Mouse (Mus musculus): ENCODE results near the gene Srsf3.
"Not testable (repeated sequence)": the region's sequence is repeated elsewhere in the genome, so short reads cannot be mapped to it uniquely, and the experiment has no call there.

The Srsf3 gene

DNA sequence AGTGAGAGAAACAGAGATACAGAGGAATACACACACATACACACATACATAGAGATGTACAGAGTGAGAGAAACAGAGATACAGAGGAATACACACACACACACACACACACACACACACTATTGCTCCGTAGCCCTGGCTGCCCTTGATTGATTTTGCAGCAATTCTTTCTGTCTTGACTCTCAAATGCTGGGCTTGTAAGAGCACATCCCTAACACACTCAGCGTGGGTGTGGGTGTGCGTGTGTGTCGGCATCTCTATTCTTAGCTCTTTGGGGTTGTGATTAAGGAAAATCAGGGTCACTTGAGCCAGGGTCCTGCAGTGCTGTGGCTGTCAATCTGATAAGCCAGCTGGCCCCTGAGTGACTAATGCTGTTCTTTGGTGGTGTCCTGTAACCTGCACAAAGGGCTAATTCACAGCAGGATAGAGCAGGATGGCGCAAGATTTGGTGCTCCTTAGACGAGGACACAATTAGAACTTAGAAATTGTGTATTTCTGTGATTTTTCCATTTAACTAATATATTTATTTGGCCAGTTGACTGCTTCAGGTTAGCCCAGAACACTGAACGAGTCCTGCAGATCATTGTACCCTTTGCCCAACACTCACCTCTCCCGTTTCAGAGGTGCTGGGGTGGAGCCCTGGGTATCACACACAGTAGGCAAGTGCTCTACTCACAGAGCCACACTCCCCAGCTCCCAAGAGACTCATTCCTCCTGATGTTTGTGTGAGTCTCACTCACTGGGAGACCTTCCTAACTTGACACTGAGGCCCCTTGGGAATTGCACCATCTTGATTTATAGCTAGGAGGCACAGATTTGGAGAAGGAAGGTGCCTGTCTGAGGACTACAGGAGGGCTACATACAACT, 30.9 kb downstream of the Srsf3 start:
- no peak for DNase-seq (ENCODE audit: low read depth, low spot score)

DNA sequence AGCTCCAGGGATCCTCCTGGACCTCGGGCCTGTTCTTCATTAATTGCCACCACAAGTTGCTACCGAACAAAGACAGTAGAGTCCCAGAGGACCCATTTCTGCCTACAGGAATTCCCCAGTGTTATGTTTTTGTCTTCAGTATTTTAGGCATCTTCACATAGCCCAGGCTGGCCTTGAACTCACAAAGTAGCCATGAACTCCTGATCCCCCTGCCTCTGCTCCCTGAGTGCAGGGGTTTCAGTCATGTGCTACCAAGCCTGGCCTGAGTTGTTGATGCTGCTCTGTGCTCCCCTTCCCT, 31.5 kb downstream of the Srsf3 start:
- DNase-seq (ENCODE audit: low read depth, low spot score): no peak

DNA sequence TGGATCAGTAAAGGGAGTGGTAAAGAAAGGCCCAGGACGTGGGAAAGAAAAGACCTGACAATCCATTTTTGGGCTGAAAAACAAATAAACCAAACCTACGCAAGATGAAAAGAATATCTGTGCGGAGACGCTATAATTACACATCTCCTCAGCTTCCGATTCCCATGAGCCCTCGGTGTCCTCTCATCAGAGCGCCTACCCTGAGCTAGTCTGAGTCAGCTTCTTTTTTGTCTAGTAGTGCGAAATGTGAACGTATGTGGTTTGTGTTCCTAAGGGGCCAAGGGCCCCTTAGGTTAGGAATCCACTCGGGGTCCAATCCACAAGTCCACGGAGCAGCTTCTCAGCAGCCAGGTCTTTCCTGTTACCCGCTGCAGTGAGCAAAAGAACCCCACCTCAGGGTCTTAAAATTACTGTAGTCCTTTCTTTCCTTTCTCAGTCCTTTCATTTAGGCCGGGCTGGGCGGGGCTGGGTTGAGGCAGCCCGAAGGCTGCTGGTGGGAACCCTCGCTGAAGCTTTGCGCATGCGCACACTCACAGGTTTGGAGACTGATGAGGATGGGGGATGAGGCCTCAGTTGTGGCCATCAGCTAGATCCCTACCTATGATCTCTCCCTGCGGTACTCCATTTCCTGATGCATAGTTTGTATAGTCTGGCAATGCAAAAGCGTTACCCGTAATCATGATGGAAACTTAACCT, 33.0 kb downstream of the Srsf3 start:
- DNase-seq (ENCODE audit: low read depth, low spot score): no peak

DNA sequence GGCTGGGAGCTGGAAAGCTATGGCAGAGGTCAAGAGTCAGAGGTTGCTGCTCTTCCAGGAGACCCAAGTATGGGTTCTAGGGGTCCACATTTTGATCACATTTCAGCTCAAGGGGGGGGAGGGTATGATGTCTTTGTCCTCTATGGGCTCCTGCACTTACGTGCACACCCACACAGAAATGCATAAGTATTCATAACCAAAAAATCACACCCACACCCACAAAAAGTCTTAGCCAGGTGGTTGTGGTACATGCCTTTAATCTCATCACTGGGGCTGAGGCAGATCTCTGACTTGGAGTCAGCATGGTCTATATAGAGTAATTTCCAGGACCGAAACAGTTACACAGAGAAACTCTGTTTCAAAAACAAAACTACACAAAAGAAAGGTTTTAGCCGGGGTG, 33.5 kb downstream of the Srsf3 start:
- no peak for DNase-seq (ENCODE audit: low read depth, low spot score)

DNA sequence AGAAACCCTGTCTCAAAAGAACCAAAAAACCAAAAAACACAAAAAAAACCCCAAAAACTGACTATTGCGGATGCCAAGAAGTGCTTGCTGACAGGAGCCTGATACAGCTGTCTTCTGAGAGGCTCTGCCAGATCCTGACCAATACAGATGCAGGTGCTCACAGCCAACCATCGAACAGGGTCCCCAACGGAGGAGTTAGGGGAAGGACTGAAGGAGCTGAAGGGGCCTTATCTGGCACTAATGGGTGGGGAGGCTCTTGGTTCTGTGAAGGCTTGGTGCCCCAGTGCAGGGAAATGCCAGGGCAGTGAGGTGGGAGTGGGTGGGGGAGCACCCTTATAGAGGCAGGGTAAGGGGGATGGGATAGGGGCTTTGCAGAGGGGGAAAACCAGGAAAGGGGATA, 35.0 kb downstream of the Srsf3 start:
- not testable (repeated sequence) for DNase-seq (ENCODE audit: low read depth, low spot score)

DNA sequence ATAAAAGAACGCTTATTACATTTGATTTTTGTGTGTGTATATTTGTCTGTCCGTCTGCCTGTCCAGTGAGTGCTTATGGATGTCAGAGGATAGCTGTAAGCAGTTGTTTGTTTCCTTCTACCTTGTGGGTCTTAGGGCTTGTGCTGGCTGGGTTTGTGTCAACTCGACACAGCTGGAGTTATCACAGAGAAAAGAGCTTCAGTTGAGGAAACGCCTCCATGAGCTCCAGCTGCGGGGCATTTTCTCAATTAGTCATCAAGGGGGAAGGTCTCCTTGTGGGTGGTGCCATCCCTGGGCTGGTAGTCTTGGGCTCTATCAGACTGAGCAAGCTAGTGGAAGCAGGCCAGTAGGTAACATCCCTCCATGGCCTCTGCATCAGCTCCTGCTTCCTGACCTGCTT, 35.4 kb downstream of the Srsf3 start:
- no peak for DNase-seq (ENCODE audit: low read depth, low spot score)

DNA sequence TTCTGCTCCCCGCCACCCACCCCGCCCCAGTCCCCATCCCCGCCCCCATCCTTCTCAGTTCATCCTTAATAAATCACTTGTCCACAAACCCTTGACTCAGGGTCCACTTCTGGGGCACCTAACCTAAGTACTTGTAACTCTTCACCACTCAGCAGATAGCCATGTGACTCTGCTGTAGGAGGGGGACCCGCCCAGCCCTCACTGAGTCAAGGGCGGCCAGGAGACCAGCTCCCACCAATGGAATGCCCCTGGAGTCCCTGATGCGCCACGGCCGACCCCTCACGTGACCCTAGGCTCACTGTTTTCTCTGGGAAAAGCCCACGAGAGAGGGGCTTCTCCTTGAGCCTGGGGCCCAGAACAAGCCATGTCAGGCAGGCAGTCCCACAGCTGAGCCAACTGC, 36.6 kb downstream of the Srsf3 start:
- DNase-seq (ENCODE audit: low read depth, low spot score): no peak

DNA sequence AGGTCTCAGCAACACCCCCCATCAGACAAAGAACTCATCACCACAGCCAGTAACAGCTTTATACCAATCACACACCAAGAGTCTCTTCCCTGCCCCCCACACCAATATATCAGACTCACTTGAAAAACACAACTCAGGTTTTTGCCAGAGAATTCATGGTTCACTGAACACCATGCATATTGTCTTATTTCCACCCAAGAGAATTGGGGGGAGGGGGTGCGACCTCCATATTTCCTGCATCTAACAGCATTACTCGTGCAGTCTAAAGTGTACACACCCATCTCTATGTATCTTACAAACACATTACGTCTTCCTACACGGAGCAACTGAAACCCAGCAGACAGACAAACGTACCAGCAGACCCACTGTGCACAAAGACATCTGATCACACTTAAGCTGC, 39.4 kb downstream of the Srsf3 start:
- no peak for DNase-seq (ENCODE audit: low read depth, low spot score)

DNA sequence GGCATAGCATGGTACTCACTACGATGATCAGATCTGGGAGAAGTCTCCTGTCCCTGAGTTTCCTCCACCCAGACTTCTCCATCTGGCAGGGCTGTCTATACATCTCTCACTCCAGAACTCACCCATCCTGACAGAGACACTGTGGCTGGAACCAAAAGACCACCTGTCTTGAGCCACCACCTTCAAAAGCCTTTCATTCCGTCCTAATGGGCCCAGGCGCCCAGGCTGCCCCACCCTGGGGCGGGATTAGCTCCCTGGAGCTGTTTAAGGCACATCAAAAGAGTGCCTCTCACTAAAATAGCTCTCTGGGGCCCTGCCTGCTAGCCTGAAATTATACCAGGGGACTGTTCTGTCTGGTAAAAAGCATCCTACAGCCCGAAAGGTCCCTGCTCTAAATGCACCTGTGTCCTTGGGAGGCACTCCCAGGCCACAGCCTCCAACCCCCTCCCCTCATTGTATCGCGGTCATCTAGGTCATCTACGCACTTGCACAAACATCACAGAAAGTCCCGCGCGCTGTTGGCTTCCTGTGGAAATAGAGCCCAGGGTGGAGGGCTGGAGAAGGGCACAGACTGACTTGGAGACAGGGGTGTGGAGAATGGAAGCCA, 40.4 kb downstream of the Srsf3 start:
- DNase-seq (ENCODE audit: low read depth, low spot score): no peak

DNA sequence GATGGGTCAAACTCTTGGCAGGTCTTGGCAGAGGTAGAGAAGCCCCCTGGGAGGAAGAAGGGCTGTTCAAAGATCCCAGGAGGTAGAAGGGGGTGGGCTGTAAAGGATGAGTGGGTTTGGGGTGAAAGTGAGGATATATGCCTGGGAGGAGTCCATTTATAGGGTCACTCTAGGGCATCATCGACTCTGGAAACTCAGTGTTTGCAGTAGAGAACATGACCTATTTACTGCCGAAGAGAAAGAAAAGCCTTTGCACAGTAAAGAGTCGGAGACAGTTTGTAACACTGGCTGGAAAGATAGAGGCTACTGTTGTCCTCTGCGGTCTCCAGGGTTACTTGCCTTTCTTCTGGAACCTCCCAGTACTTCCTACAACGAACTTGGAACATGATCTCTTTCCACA, 40.9 kb downstream of the Srsf3 start:
- no peak for DNase-seq (ENCODE audit: low read depth, low spot score)

DNA sequence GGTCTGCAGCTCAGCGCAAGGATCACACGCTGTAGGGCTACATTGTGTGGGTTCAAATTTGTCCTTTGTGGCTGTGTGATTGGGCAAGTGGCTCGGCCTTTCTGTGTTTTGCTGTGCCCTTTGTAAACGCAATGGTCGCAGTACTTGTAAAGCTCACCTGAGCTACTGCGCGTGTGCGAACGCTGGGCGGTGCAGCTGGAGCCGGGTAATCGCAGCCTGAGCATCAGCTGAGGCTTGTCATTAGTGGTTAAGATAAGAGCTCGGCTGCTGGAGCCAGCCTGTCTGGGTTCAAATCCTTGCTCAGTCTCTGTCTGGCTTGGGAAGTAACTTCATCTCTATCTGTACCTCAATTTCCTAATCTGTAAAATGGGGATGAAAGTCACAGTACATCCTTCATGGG, 41.7 kb downstream of the Srsf3 start:
- DNase-seq (ENCODE audit: low read depth, low spot score): no peak

DNA sequence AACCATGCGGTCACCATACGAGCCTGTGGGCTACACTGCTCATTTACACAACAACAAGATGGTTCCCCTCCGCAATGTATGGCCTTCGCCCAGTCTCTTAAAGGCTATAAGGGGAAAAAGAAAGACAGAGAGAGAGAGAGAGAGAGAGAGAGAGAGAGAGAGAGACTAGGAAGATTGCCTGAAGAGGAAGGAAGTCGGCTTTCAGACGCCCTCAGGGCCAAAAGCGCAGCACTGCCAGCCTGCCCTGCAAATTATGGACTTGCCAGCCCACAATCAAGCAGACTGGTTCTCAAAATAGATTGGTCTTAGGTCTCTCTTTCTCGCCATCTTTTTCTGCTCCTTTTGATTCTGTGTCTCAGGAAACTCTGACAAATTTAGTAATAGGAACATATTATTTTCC, 43.8 kb downstream of the Srsf3 start:
- no peak for DNase-seq (ENCODE audit: low read depth, low spot score)

DNA sequence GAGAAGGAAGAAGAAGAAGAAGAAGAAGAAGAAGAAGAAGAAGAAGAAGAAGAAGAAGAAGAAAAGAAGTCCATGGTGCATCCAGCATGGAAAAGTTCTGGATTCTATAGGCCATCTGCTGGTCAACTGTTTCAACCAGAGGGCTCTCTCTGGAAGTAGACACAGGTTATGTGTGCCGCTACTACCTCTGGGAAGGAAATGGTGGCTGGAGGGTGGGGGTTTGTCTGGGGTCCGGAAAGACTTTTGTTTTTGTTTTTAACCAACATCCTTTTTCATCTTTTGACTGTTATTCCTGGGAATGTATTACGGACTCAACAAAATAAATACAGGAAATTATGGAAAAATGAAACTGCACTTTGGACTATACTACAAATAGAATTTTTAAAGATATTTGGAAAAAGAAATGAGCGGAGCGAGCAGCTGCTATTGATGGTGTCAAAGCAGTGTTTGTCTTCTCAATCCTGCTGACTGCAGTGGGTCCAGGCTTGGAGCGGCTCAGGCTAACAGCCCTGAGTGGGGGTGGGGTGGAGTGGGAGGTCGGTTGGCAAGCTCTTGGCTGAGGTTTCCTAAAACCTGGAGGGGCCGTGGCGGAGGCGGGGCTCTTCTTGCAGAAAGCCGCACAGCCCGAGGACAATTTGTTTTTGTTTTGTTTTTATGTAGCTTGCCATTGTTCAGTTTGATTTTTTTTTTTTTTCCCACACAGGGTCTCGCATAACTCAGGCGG, 45.5 kb downstream of the Srsf3 start:
- no peak for DNase-seq (ENCODE audit: low read depth, low spot score)

DNA sequence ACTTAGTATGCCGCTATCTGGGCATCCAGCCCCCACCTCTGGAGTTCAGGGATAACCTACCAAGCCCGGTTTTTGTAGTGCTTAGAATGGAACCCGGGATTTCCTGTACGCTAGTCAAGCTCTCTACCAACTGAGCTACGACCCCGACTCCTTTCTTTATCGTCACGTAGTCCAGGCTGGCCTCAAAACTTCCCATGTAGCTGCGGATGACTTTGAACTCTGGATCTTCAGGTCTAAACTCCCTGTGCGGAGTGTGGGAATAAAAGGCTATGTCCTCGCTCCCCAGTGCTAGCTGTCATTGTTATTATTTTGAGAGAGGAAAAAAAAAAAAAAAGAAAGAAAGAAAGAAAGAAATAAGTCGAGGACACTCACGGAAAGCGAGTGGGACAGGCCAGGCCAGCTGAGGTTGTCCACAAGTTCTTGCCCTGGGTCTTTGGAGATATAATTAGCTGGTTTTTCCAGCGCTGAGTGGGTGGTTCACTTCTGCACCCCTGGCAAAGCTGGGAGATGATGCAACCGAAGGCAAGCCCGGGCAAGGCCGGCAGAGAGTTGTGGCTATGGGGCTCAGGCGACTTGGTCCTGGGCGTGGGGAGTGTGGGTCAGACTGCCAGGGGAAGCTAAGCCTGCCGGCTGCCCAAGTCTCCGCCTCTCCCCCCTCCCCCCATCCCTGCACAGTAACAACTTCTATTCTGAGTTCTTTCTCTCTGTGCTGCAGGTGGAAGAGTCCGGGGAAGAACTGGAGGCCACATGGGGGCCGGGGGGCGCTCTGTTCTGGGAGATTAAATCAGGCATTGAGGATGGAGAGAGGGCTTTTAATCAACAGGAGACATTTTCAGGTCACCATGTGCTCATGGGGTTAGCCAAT, 46.3 kb downstream of the Srsf3 start:
- no peak for DNase-seq (ENCODE audit: low read depth, low spot score)

DNA sequence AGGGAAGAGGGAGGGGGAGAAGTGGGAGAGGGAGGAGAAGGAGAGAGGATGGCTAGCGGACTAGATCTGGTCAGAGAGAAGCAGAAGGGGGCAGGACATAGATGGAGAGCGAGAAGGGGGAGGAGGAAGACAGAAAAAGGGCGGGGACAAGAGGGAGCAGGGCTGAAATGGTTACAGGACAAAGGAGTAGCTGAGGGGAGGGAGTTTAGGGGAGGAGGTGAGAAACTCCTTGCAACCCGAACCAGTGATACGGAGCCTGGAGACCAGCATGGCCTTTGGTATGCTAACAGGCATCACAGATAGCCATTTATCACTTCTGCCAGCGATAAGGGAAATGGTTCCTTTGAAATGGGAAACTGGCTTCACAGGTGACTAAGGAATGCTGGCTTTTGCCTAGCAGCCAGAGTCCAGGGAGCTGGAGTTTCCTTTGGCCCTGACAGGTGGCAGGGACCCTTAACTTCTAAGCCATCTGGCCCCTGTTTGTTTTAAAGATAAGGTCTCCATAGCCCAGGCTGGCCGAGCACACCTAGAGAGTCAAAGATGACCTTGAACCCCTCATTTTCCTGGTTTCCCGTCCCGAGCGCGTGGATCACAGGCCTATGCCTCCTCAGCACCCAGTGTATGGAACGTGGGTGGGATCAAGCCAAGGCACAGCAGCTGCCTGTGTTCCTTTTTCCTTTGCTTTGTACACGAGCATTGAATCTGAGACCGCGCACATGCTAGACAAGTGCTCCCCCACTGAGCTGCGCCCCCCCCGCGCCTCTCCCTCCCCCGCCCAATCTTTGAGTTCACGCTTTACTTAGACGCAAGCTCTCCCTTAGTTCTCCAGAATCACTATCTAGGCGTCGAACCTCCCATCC, 48.6 kb downstream of the Srsf3 start:
- peak; percentile 70 for DNase-seq (ENCODE audit: low read depth, low spot score)

DNA sequence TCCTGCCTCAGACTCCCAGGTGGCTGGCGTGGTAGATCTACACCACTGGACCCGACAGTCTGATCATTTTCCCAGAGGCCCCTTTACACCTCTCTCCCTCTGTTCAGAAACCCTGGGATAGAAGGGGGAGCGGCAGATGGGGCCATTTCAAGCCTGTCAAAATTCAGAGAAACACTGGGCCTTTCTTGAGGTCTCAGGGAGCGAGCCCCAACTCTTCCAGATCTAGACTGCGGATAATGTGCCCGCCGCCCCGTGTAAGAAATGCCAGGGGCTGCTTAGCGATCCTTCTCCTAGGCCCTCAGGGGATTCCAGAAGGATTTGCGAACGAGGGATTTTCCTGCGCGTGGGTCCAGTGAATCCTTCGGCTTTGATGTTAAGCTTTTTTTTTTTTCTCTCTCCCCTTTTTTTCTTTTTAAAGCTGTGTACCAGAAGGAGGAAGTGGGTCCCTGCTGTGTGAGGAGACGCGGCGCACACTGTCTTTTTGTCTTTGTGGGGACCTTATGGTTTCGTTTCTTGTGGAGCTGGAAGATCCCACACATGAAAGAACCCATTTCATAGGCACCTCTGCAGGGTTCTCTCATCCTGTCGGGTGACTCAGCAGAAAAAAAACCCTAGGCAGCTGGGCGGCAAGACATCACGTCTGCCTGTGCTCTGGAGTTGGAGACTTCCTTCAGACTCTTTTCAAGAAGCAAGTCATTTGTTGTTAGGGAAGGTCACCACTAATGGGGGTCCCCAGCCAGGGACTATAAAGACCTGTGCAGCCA, 49.4 kb downstream of the Srsf3 start:
- DNase-seq (ENCODE audit: low read depth, low spot score): no peak

DNA sequence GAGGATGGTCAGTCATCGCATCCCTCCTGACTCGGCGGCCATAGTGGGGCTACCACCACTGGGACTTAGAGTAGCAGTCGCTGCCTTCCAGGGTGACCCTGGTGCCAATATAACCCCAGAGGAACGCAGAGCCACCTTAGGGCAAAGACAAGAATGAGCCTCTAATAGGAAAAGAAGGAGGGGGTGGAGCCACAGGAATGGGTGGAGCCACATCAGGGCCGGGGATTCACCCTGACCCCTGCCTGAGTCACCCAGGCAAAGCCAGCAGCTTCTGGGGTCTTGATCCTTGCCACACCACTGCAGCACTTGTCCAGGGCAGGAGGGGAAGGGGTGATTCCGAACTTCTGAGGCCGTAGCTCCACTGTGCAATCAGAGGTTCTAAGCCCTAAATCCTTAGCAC, 51.2 kb downstream of the Srsf3 start:
- DNase-seq (ENCODE audit: low read depth, low spot score): no peak

DNA sequence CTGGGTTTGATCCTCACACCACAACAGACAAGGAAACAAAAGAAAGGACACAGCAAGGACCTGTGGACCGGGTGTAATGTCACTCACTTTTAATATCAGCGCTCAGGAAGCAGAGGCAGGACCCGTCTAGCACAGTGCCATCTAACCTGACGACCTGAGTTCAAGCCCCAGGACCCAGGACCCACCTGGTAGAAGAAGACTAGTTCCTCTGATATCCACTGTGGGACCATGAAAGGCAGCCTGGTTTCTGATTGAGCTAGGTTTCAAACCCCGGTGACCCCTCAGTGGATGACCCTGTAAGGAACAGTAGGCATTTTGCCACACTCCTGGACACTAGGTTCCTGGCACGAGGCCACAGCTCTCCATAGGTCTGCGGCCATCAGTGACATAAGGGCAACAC, 52.2 kb downstream of the Srsf3 start:
- no peak for DNase-seq (ENCODE audit: low read depth, low spot score)

DNA sequence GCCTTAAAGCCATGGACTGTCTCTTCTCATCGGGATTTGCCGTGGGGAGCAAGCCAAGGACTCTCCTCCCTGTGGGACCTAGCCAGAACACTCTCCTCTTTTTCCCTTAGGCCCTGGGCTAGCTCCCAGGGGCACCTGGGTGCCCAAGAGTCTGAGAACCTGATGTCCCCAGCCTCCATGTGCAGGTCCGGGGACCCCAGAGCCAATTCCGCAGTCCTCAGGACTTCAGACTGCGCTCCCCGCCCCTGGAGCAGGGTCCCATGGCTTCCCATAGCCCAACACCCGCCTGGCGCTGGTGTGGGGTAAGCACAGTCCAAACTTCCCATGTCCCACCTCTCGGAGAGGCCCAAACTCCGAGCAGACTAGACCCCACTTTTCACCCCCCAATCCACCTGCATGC, 52.8 kb downstream of the Srsf3 start:
- DNase-seq (ENCODE audit: low read depth, low spot score): no peak

DNA sequence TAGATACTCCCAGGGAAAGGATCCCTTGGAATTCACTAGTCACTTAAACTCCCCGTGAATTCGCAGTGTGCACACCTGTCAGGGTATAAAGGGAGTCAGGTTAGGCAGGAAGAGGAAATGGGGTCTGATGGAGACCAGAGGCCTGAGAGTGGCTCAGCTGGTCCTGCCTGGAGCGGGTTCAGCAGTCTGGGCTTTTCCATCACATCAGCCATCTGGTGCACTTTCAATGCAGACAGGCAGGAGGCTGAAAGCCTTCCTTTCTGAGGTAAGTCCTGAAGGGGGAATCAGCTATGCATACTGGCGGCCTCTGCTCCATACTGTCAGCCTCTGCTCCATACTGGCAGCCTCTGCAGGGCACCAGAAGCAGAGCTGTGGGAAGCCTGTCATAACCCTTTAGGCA, 54.5 kb downstream of the Srsf3 start:
- no peak for DNase-seq (ENCODE audit: low read depth, low spot score)

Measured in mesoderm, embryonic 11.5 days (tissue).